Mouse (Mus musculus): Measurements from ENCODE around the gene Cep131. TPM values are rescaled to one million over a fixed set of nuclear protein-coding genes. Genes with fewer than 3 reads are reported as not detected.

The Cep131 gene
- polyA plus RNA-seq, 1 experiment = 19.8 TPM

- no peak overlapping the region; the same call in 1 of the 2 replicates for H3K27ac ChIP-seq (ENCODE audit: control insufficient read depth, insufficient read depth, low read depth, low read length, poor library complexity)
- TF ChIP-seq CTCF (IDR thresholded peaks at IDR 0.05; ENCODE audit: control insufficient read depth, insufficient read depth, low read length) = no peak
- TF ChIP-seq POLR2A (IDR thresholded peaks at IDR 0.05; ENCODE audit: borderline replicate concordance, control insufficient read depth, low read depth, low read length) = no peak
- 0% methylated on average over 25 of the region's 25 CpGs for WGBS
- peak overlapping the region; percentile 72 for H3K4me3 ChIP-seq (replicated peaks; ENCODE audit: control insufficient read depth, low read depth, low read length)
- peaks cover 2% of the 10 kb centered on the region; the same call in 1 of the 2 replicates for H3K4me1 ChIP-seq (ENCODE audit: control insufficient read depth, insufficient read depth, low read length)
These were observed 568 bp downstream of the Cep131 start for GRCm38 (mm10) chr11:120085891-120086627.

- Histone ChIP-seq H3K4me1 (ENCODE audit: control insufficient read depth, insufficient read depth, low read length) (no peaks in the 10 kb centered on the region), H3K27ac (ENCODE audit: control insufficient read depth, insufficient read depth, low read depth, low read length, poor library complexity) (no peak overlapping the region), H3K4me3 (replicated peaks; ENCODE audit: control insufficient read depth, low read depth, low read length) (no peak overlapping the region)
- TF ChIP-seq CTCF (IDR thresholded peaks at IDR 0.05; ENCODE audit: control insufficient read depth, insufficient read depth, low read length) = no peak
- no peak for TF ChIP-seq POLR2A (IDR thresholded peaks at IDR 0.05; ENCODE audit: borderline replicate concordance, control insufficient read depth, low read depth, low read length)
- WGBS = 89% methylated on average over 6 of the region's 6 CpGs
These were observed 6.3 kb downstream of the Cep131 start for GRCm38 (mm10) chr11:120080282-120080681.

GRCm38 (mm10) chr11:120076191-120076590 is 10.4 kb downstream of the Cep131 start:
- 81% methylated on average over 3 of the region's 3 CpGs for WGBS
- H3K27ac ChIP-seq (ENCODE audit: control insufficient read depth, insufficient read depth, low read depth, low read length, poor library complexity) = no peak overlapping the region
- no peak overlapping the region for H3K4me3 ChIP-seq (replicated peaks; ENCODE audit: control insufficient read depth, low read depth, low read length)
- H3K4me1 ChIP-seq (ENCODE audit: control insufficient read depth, insufficient read depth, low read length) = no peaks in the 10 kb centered on the region
- TF ChIP-seq POLR2A (IDR thresholded peaks at IDR 0.05; ENCODE audit: borderline replicate concordance, control insufficient read depth, low read depth, low read length) = no peak
- no peak for TF ChIP-seq CTCF (IDR thresholded peaks at IDR 0.05; ENCODE audit: control insufficient read depth, insufficient read depth, low read length)

GRCm38 (mm10) chr11:120072986-120073647 is 13.5 kb downstream of the Cep131 start:
- no peaks in the 10 kb centered on the region for H3K4me1 ChIP-seq (ENCODE audit: control insufficient read depth, insufficient read depth, low read length)
- no peak for TF ChIP-seq POLR2A (IDR thresholded peaks at IDR 0.05; ENCODE audit: borderline replicate concordance, control insufficient read depth, low read depth, low read length)
- TF ChIP-seq CTCF (IDR thresholded peaks at IDR 0.05; ENCODE audit: control insufficient read depth, insufficient read depth, low read length) = no peak
- 81% methylated on average over 9 of the region's 9 CpGs for WGBS

GRCm38 (mm10) chr11:120071731-120072320 is 14.8 kb downstream of the Cep131 start:
- H3K4me3 ChIP-seq (replicated peaks; ENCODE audit: control insufficient read depth, low read depth, low read length) = no peak overlapping the region
- TF ChIP-seq POLR2A (IDR thresholded peaks at IDR 0.05; ENCODE audit: borderline replicate concordance, control insufficient read depth, low read depth, low read length) (no peak), CTCF (IDR thresholded peaks at IDR 0.05; ENCODE audit: control insufficient read depth, insufficient read depth, low read length) (no peak)
- 83% methylated on average over 7 of the region's 7 CpGs for WGBS
- H3K27ac ChIP-seq (ENCODE audit: control insufficient read depth, insufficient read depth, low read depth, low read length, poor library complexity) = no peak overlapping the region
- H3K4me1 ChIP-seq (ENCODE audit: control insufficient read depth, insufficient read depth, low read length) = no peaks in the 10 kb centered on the region

More at GRCm38 (mm10) chr11:120072986-120073647, 13.5 kb downstream of the Cep131 start:
- Histone ChIP-seq H3K27ac (ENCODE audit: control insufficient read depth, insufficient read depth, low read depth, low read length, poor library complexity) (no peak overlapping the region), H3K4me3 (replicated peaks; ENCODE audit: control insufficient read depth, low read depth, low read length) (no peak overlapping the region)

- 67% methylated on average over 12 of the region's 12 CpGs for WGBS
- H3K27ac ChIP-seq (ENCODE audit: control insufficient read depth, insufficient read depth, low read depth, low read length, poor library complexity) = no peak overlapping the region
- no peaks in the 10 kb centered on the region for H3K4me1 ChIP-seq (ENCODE audit: control insufficient read depth, insufficient read depth, low read length)
- TF ChIP-seq CTCF (IDR thresholded peaks at IDR 0.05; ENCODE audit: control insufficient read depth, insufficient read depth, low read length) (no peak), POLR2A (IDR thresholded peaks at IDR 0.05; ENCODE audit: borderline replicate concordance, control insufficient read depth, low read depth, low read length) (no peak)
- H3K4me3 ChIP-seq (replicated peaks; ENCODE audit: control insufficient read depth, low read depth, low read length) = no peak overlapping the region
These were observed 15.6 kb downstream of the Cep131 start for GRCm38 (mm10) chr11:120071065-120071464.

- Histone ChIP-seq H3K27ac (ENCODE audit: control insufficient read depth, insufficient read depth, low read depth, low read length, poor library complexity) (no peak overlapping the region), H3K4me3 (replicated peaks; ENCODE audit: control insufficient read depth, low read depth, low read length) (no peak overlapping the region), H3K4me1 (ENCODE audit: control insufficient read depth, insufficient read depth, low read length) (no peaks in the 10 kb centered on the region)
- TF ChIP-seq POLR2A (IDR thresholded peaks at IDR 0.05; ENCODE audit: borderline replicate concordance, control insufficient read depth, low read depth, low read length) (no peak), CTCF (IDR thresholded peaks at IDR 0.05; ENCODE audit: control insufficient read depth, insufficient read depth, low read length) (no peak)
- WGBS = 90% methylated on average over 27 of the region's 27 CpGs
These were observed 16.2 kb downstream of the Cep131 start for GRCm38 (mm10) chr11:120070286-120070930.

GRCm38 (mm10) chr11:120069261-120069660 is 17.4 kb downstream of the Cep131 start:
- WGBS = 80% methylated on average over 11 of the region's 11 CpGs

More at GRCm38 (mm10) chr11:120069261-120069660, 17.4 kb downstream of the Cep131 start:
- H3K4me1 ChIP-seq (ENCODE audit: control insufficient read depth, insufficient read depth, low read length) = peaks cover 6% of the 10 kb centered on the region
- TF ChIP-seq POLR2A (IDR thresholded peaks at IDR 0.05; ENCODE audit: borderline replicate concordance, control insufficient read depth, low read depth, low read length) = no peak
- no peak for TF ChIP-seq CTCF (IDR thresholded peaks at IDR 0.05; ENCODE audit: control insufficient read depth, insufficient read depth, low read length)
- H3K27ac ChIP-seq (ENCODE audit: control insufficient read depth, insufficient read depth, low read depth, low read length, poor library complexity) = no peak overlapping the region
- H3K4me3 ChIP-seq (replicated peaks; ENCODE audit: control insufficient read depth, low read depth, low read length) = no peak overlapping the region

Measured in bone marrow, adult 2 months (tissue).